Mouse (Mus musculus): ENCODE measurements around the gene Gnl2. TPM values are rescaled to one million over a fixed set of nuclear protein-coding genes. Genes with fewer than 3 reads are reported as not detected.

Gnl2 gene
- polyA plus RNA-seq, 1 experiment from 2014 or later, result 31.8 TPM

- Histone ChIP-seq H3K27me3 (no peaks in the 10 kb centered on the region), H3K9me3 (replicated peaks) (no peaks in the 10 kb centered on the region), H3K4me2 (no peak overlapping the region), H3K4me3 (replicated peaks) (no peak overlapping the region), H3K27ac (replicated peaks) (no peak overlapping the region), H3K9ac (no peak overlapping the region), H3K36me3 (replicated peaks) (peaks cover 37% of the 10 kb centered on the region), H3K4me1 (replicated peaks) (peaks cover 11% of the 10 kb centered on the region)
- ATAC-seq (ENCODE audit: insufficient read depth), result no peak
- WGBS (ENCODE audit: insufficient replicate concordance), result 22% methylated on average over 3 of the region's 3 CpGs
Measured at GRCm38 (mm10) chr4:125057273-125057672, 40.9 kb downstream of the Gnl2 start.

DNA sequence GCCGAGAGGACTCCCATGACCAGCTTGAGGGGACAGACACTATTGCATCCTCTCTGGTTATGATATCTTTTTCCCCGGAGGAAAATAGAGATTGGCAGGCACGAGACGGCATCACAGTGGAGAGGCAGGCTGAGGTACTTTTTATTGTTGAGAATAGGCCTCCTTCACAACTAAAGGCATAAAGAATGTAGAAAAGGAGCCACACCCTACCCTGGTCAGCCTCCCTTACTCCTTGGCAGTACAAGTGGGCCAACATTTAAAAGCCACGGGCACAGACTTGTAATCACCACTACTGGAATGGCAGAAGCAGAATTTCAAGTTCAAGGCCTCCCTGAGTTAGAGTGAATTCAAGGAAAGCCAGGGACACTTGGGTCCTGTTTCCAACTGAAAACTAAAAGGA lies 41.6 kb downstream of the Gnl2 start:
- 59% methylated on average over 5 of the region's 5 CpGs for WGBS (ENCODE audit: insufficient replicate concordance)
- Histone ChIP-seq H3K9ac (no peak overlapping the region), H3K36me3 (replicated peaks) (peaks cover 30% of the 10 kb centered on the region), H3K4me3 (replicated peaks) (no peak overlapping the region), H3K9me3 (replicated peaks) (no peaks in the 10 kb centered on the region), H3K27ac (replicated peaks) (no peak overlapping the region), H3K4me1 (replicated peaks) (peaks cover 11% of the 10 kb centered on the region), H3K4me2 (no peak overlapping the region), H3K27me3 (no peaks in the 10 kb centered on the region)
- no peak for ATAC-seq (ENCODE audit: insufficient read depth)

GRCm38 (mm10) chr4:125059025-125059424 lies 42.6 kb downstream of the Gnl2 start:
- Histone ChIP-seq H3K9me3 (replicated peaks) (no peaks in the 10 kb centered on the region), H3K4me2 (peak overlapping the region; percentile 37), H3K36me3 (replicated peaks) (peaks cover 21% of the 10 kb centered on the region), H3K9ac (no peak overlapping the region), H3K4me1 (replicated peaks) (peaks cover 11% of the 10 kb centered on the region), H3K27ac (replicated peaks) (no peak overlapping the region), H3K27me3 (no peaks in the 10 kb centered on the region), H3K4me3 (replicated peaks) (no peak overlapping the region)
- no peak for ATAC-seq (ENCODE audit: insufficient read depth)
- 5% methylated on average over 8 of the region's 8 CpGs for WGBS (ENCODE audit: insufficient replicate concordance)

DNA sequence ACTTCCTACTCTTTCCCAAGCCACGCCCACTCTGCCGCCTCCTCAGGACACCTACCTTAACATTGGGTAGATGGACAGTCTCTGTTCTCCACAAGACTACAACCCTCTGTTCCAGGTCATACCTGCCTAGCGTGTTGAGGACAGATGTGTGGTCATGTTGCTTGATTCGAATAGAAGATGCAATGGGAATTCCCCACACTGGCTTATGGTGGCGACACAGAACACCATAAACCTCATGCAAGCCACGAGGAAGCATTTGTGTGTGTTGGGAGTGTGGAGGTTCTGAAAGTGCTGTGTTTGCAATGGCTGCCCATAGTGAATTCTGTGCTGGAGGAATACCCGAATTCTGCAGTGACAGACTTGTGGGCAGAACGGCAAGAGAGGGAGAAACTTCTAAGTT lies 47.4 kb downstream of the Gnl2 start:
- Histone ChIP-seq H3K4me1 (replicated peaks) (peaks cover 25% of the 10 kb centered on the region), H3K4me3 (replicated peaks) (no peak overlapping the region), H3K36me3 (replicated peaks) (peaks cover 14% of the 10 kb centered on the region), H3K27me3 (peaks cover 16% of the 10 kb centered on the region), H3K9me3 (replicated peaks) (no peaks in the 10 kb centered on the region), H3K9ac (no peak overlapping the region), H3K4me2 (no peak overlapping the region), H3K27ac (replicated peaks) (no peak overlapping the region)
- no peak for ATAC-seq (ENCODE audit: insufficient read depth)
- WGBS (ENCODE audit: insufficient replicate concordance), result 47% methylated on average over 8 of the region's 8 CpGs

DNA sequence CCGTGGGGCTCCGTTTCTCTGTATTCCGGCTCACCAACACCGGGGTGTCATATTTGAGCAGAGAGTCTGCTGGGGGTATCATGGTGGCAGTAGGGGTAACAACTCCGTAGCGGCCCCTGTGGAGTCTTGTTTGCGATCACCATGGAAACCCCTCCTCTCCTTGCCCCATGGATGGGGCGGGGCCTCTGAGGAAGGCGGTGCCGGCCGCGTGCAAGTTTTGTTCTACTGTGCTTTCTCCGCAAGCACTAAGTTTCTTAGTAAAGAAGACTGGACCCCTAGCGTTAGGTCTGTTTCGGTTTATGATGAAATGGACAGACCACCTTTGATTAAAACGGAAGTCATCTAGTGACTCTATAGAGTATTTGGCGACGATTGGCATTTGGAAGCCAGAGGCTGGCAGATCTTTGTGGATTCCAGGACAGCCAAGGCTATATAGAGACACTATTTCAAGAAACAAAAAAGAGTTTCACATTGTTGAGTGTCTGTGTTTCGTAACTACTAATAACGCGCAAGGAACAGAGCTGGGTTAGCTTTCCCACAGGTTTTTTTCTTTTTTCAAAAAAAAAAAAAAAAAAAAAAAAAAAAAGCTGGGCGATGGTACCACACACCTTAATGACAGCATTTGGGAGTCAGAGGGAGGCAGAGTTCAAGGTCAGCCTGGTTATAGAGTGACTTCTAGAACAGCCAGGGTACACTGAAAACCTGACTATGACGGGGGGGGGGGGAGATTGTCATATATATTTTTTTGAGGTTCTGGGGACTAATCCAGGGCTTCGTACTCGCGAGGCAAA lies 49.3 kb downstream of the Gnl2 start, which contains the start of gene Dnali1:
Dnali1 (minus strand) TSS at position 187 of the 791 bp plus-strand sequence.
- Histone ChIP-seq H3K27ac (replicated peaks) (peak within 1 kb of the TSS; percentile 81), H3K4me1 (replicated peaks) (peaks cover 25% of the 10 kb centered on the region), H3K4me3 (replicated peaks) (peak within 1 kb of the TSS; percentile 92), H3K4me2 (peak within 1 kb of the TSS; percentile 96), H3K9me3 (replicated peaks) (no peaks in the 10 kb centered on the region), H3K36me3 (replicated peaks) (peaks cover 33% of the 10 kb centered on the region), H3K9ac (peak within 1 kb of the TSS; percentile 84), H3K27me3 (peaks cover 16% of the 10 kb centered on the region)
- 2% methylated on average over 26 of the region's 26 CpGs for WGBS (ENCODE audit: insufficient replicate concordance)
- peak; percentile 4; the same call in 1 of the 2 replicates for ATAC-seq (ENCODE audit: insufficient read depth)

DNA sequence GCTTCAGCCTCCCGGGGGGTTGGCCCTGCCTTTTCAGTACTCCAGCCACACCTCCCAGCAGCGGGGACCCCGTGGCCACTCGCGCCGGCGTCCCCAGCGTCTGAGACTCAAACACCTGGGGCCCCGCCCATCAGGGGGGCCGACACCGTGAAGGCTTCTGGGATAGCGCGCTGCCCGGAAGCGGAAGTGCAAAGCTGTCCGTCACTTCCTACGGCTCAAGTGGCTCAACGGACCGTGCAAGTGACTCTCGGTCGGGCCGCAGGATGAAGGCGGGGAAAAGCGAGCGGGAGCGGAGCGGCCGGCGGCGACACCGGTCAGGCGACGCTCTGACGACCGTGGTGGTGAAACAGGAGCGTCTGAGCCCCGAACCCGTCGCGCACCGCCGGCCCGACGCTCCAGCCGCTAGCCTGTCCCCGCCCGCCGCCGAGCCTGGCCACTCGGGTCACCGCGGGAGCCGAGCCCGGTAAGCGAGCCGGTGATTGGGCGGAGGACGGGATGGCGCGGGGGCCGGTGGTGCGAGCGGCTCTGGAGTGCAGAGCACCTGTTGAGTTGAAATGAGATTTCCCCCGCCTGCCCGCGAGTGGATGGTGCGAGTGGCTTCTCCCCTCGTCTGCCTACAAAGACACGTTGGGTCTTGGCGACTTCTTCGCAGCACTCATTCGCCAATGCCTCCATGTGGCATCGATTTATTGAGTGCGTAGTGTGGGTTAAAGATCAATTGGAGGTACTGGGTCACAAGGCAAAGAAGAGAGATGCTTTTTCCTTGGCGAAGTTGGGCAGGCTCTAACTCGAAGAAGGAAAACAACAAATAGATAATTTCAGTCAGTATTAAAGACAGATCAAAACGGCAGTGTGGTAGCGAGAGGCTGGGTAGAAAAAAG lies 50.3 kb downstream of the Gnl2 start, which contains the start of gene Snip1:
Snip1 (plus strand) TSS at position 183 of the 881 bp plus-strand sequence.
- WGBS (ENCODE audit: insufficient replicate concordance), result under 1% methylated on average over 78 of the region's 78 CpGs
- H3K36me3 ChIP-seq (replicated peaks), result peaks cover 43% of the 10 kb centered on the region
- no peaks in the 10 kb centered on the region for H3K9me3 ChIP-seq (replicated peaks)
- H3K4me3 ChIP-seq (replicated peaks), result peak within 1 kb of the TSS; percentile 92
- H3K4me1 ChIP-seq (replicated peaks), result peaks cover 25% of the 10 kb centered on the region
- H3K9ac ChIP-seq, result peak within 1 kb of the TSS; percentile 84
- H3K27ac ChIP-seq (replicated peaks), result peak within 1 kb of the TSS; percentile 81
- peak; percentile 94 for ATAC-seq (ENCODE audit: insufficient read depth)
- H3K4me2 ChIP-seq, result peak within 1 kb of the TSS; percentile 96
- peaks cover 16% of the 10 kb centered on the region for H3K27me3 ChIP-seq

DNA sequence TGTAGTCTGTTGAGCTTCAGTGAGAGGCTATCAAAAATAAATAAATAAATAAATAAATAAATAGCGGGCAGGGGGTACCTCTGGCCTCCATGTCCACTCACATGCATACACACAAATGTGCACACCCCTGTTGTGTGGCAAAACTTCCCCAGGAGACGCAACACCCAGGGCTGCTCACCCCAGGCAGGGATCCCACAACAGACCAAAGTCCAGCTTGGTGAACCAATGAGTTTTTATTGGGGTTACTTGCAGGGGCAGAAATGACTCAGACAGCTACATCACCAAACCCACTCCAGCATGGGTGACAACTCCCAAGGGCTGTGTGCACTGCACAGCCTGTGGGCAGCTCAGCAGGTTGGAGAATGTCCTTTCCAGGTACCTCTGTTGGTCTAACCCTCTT lies 61.3 kb downstream of the Gnl2 start:
- Histone ChIP-seq H3K27ac (replicated peaks) (no peak overlapping the region), H3K4me3 (replicated peaks) (no peak overlapping the region), H3K9ac (no peak overlapping the region), H3K27me3 (no peaks in the 10 kb centered on the region), H3K4me2 (no peak overlapping the region), H3K9me3 (replicated peaks) (no peaks in the 10 kb centered on the region), H3K4me1 (replicated peaks) (peaks cover under 1% of the 10 kb centered on the region; the same call in 1 of the 2 replicates), H3K36me3 (replicated peaks) (peaks cover 47% of the 10 kb centered on the region)
- WGBS (ENCODE audit: insufficient replicate concordance), result 66% methylated on average over 2 of the region's 2 CpGs
- ATAC-seq (ENCODE audit: insufficient read depth), result no peak

- Histone ChIP-seq H3K4me3 (replicated peaks) (no peak overlapping the region), H3K4me2 (no peak overlapping the region), H3K9ac (no peak overlapping the region), H3K27ac (replicated peaks) (no peak overlapping the region), H3K27me3 (no peaks in the 10 kb centered on the region), H3K4me1 (replicated peaks) (peaks cover 9% of the 10 kb centered on the region), H3K36me3 (replicated peaks) (peaks cover 37% of the 10 kb centered on the region), H3K9me3 (replicated peaks) (no peaks in the 10 kb centered on the region)
- 83% methylated on average over 2 of the region's 2 CpGs for WGBS (ENCODE audit: insufficient replicate concordance)
- ATAC-seq (ENCODE audit: insufficient read depth), result no peak
Measured at GRCm38 (mm10) chr4:125078698-125079097, 62.3 kb downstream of the Gnl2 start.

DNA sequence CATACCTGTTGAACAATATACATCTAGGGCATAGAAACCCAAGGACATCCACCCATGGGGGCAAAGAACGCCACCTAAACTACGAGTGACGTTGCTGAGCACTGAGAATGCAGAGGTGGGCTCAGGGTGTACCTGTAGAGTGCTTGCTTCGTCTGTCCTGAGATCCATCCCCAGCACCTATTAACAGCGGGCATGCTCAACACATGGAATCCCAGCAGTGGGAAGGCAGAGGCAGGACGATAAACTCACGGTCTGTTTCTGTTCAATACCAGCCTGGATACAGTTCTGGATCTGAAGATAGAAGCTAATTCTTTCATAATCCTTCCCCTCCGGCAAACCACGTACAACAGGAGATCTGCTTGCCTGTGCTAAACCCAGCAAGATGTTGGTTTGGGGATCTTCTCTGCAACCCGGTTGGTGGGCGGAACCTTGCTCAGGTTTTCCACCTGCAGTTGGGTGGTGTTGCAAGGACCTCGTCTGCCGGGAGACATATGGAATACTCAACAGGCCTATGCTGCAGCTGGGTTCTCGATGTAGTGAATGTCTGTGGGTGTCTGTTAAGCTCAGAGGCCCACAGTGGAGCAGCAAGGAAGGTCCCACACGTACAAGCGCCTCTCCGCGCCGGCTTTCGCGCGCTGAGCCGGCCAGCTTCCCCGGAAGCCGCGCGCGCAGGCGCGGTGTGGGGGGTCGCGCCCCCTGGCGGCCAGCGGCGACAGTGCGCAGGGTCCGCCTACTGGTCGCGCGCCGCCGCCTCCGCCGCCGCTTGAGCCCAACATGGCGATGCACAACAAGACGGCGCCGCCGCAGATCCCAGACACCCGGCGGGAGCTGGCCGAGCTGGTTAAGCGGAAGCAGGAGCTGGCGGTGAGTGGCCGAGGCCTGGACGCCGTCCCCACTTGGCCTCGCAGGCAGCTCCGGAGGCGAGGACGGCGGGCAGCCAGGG lies 68.3 kb downstream of the Gnl2 start, which contains the start of gene Meaf6:
Meaf6 (plus strand) TSS at position 732 of the 943 bp plus-strand sequence.
- H3K9ac ChIP-seq, result peak within 1 kb of the TSS; percentile 90
- peaks cover 32% of the 10 kb centered on the region for H3K4me1 ChIP-seq (replicated peaks)
- 1% methylated on average over 63 of the region's 63 CpGs for WGBS (ENCODE audit: insufficient replicate concordance)
- no peaks in the 10 kb centered on the region for H3K9me3 ChIP-seq (replicated peaks)
- peak within 1 kb of the TSS; percentile 95 for H3K27ac ChIP-seq (replicated peaks)
- peaks cover 38% of the 10 kb centered on the region for H3K36me3 ChIP-seq (replicated peaks)
- H3K4me2 ChIP-seq, result peak within 1 kb of the TSS; percentile 85
- H3K4me3 ChIP-seq (replicated peaks), result peak within 1 kb of the TSS; percentile 89
- ATAC-seq (ENCODE audit: insufficient read depth), result peak; percentile 94
- H3K27me3 ChIP-seq, result no peaks in the 10 kb centered on the region

- under 1% methylated on average over 45 of the region's 45 CpGs for WGBS (ENCODE audit: insufficient replicate concordance)
- Histone ChIP-seq H3K9ac (peak overlapping the region; percentile 90), H3K4me3 (replicated peaks) (peak overlapping the region; percentile 89), H3K27ac (replicated peaks) (peak overlapping the region; percentile 95), H3K4me1 (replicated peaks) (peaks cover 32% of the 10 kb centered on the region), H3K9me3 (replicated peaks) (no peaks in the 10 kb centered on the region), H3K4me2 (peak overlapping the region; percentile 85), H3K27me3 (no peaks in the 10 kb centered on the region), H3K36me3 (replicated peaks) (peaks cover 46% of the 10 kb centered on the region)
- ATAC-seq (ENCODE audit: insufficient read depth), result peak; percentile 97
Measured at GRCm38 (mm10) chr4:125085346-125085841, 69.0 kb downstream of the Gnl2 start.

Data from liver, embryonic 15.5 days (tissue).